Mouse (Mus musculus) T-helper 1 cell (primary cell): Measurements from ENCODE around the gene Cd164l2.

Experiments
- in situ Hi-C: fragments of 300-600 bp; cut with MboI, MseI; formaldehyde crosslinking; loops from one replicate; pipeline ENCODE4 v1.15.1; 2025; ENCODE audit warnings: high pct_unique_total_duplicates

Cd164l2 gene

GRCm38 (mm10) chr4:133211751-133212561 is at the start of gene Cd164l2, which contains the start of gene Gpr3:
TSS of gene Cd164l2 (plus strand) at chr4:133212131.
TSS of gene Gpr3 (minus strand) at chr4:133212536.
- in situ Hi-C loops: loop anchor here (5.0 kb wide), 1 partner anchor 85 kb away; no protein-coding TSS in a partner anchor

- in situ Hi-C loops: no loop called here
Measured at GRCm38 (mm10) chr4:133162196-133162595, 49.7 kb upstream of the Cd164l2 start.

GRCm38 (mm10) chr4:133166773-133167172 is 45.2 kb upstream of the Cd164l2 start:
- in situ Hi-C loops: no loop called here

DNA sequence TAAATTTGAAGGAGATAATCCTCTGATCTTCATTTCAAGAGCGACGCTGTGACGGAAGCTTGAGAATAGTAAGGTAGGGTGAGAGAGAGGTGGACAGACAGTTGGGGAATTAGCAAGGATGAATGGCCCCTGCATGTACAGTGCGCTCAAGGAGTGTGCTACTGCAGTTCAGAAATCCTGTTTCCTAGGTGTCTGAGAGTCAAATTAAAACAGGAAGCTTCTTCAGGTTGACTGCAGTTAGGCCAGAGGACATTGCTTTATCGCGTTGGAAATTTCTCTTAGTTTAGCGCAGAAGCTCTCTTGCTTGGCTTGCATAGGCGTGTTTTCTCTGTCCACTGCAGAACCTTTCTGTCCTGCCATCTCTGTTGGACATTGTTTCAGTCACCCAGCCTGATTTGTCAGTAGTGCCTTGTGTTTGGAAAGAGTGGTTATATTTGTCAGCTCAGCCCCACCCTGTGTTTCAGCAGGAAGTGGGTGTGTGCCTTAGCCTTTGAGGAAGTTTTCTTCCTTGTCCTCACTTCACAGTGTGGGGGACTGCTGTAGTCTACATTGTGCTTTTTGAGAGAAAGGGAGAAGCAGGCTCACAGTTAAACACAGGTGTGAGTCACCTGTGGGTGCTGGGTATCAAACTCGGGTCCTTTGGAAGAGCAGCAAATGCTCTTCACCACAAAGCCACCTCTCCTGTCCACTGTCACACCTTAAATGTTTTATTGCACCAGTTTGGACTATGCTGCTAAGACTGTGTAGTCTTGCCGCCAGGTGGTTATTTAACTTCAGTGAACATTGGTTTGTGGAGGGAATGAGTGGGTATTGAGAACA is 42.5 kb upstream of the Cd164l2 start:
- in situ Hi-C loops: loop anchor here (10.0 kb wide), 1 partner anchor 725 kb away; no protein-coding TSS in a partner anchor

DNA sequence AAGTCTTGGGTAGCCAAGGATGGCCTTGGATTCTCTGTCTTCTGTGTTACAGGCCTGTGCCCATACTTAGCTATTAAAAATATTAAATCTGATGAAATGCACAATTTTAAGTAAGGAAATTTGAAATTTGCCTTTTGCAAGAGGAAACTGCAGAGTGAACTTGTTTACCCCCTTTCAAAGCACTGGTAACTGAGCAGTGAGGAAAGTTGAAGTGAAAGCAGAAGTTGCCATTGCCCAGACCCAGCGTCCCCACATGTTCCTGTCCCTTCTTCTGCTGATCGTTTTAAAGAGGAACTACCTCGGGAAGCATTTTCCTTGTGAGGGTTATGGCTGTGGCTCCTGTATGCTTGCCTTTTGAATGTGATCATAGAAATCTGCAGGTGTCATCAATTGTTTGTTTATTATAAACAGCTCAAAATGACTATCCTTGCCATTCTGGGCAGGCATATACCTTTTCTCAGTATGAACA is 41.8 kb upstream of the Cd164l2 start:
- in situ Hi-C loops: loop anchor here (10.0 kb wide), 1 partner anchor 725 kb away; no protein-coding TSS in a partner anchor

DNA sequence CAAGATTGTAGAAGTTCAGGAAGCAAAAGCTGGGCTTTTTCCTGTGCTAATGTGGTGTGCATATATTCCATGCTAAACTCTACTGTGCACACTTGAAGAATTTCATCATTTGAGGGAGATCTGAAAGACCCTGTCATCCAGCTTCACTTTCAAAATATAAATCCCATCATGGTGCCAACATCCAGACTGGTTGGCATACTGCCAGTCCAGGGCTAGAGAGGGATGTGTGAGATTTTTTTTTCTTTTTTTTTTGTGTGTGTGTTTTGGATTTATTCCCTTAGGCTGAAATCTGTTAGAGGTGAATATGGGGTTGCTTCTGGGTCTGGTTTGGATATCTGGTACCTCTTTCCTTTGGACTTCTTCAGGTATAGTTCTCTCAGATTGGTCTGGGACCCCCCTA is 41.3 kb upstream of the Cd164l2 start:
- in situ Hi-C loops: loop anchor here (10.0 kb wide), 1 partner anchor 724 kb away; no protein-coding TSS in a partner anchor

- in situ Hi-C loops: loop anchor here (10.0 kb wide), 1 partner anchor 722 kb away; no protein-coding TSS in a partner anchor
Measured at GRCm38 (mm10) chr4:133172451-133172850, 39.5 kb upstream of the Cd164l2 start.

GRCm38 (mm10) chr4:133174361-133174760 is 37.6 kb upstream of the Cd164l2 start:
- in situ Hi-C loops: loop anchor here (10.0 kb wide), 1 partner anchor 720 kb away; no protein-coding TSS in a partner anchor

- in situ Hi-C loops: loop anchor here (5.0 to 10.0 kb wide), 2 partner anchors 48 to 720 kb away; no protein-coding TSS in a partner anchor
Measured at GRCm38 (mm10) chr4:133175274-133175673, 36.7 kb upstream of the Cd164l2 start.

GRCm38 (mm10) chr4:133175998-133176760 is 35.8 kb upstream of the Cd164l2 start:
- in situ Hi-C loops: loop anchor here (5.0 to 10.0 kb wide), 2 partner anchors 49 to 719 kb away; no protein-coding TSS in a partner anchor

GRCm38 (mm10) chr4:133176761-133177403 is 35.0 kb upstream of the Cd164l2 start:
- in situ Hi-C loops: loop anchor here (5.0 to 10.0 kb wide), 2 partner anchors 50 to 718 kb away; no protein-coding TSS in a partner anchor

DNA sequence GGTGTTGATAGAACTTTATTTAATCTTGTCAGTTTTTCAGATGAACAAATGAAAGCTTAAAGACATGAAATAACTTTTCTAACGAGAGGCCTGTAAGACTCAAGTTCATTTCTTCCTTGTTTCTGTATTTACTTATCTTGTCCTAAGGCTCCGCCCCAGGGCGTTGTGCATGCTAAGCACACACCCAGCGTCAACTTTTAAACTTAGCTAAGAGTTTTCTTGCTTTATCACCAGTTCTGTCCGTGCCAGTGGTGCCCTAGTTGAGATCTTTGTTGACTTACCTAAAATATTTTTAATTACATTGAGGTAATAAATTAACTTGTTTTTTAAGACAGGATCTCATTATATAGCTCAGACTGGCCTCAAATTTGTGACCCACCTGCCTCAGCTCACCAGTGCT is 33.6 kb upstream of the Cd164l2 start:
- in situ Hi-C loops: loop anchor here (5.0 to 10.0 kb wide), 2 partner anchors 51 to 716 kb away; no protein-coding TSS in a partner anchor

GRCm38 (mm10) chr4:133179258-133179657 is 32.7 kb upstream of the Cd164l2 start:
- in situ Hi-C loops: loop anchor here (5.0 to 10.0 kb wide), 2 partner anchors 52 to 716 kb away; no protein-coding TSS in a partner anchor

GRCm38 (mm10) chr4:133182439-133183033 is 29.4 kb upstream of the Cd164l2 start:
- in situ Hi-C loops: no loop called here

- in situ Hi-C loops: no loop called here
Measured at GRCm38 (mm10) chr4:133184031-133184897, 27.7 kb upstream of the Cd164l2 start.

GRCm38 (mm10) chr4:133184898-133185665 is 26.8 kb upstream of the Cd164l2 start:
- in situ Hi-C loops: no loop called here

- in situ Hi-C loops: no loop called here
Measured at GRCm38 (mm10) chr4:133185893-133186292, 26.0 kb upstream of the Cd164l2 start.

GRCm38 (mm10) chr4:133186856-133187255 is 25.1 kb upstream of the Cd164l2 start:
- in situ Hi-C loops: no loop called here
